Mouse (Mus musculus) liver, embryonic 13.5 days (tissue): Measurements from ENCODE around the gene Kcna3. TPM values are rescaled to one million over a fixed set of nuclear protein-coding genes. Genes with fewer than 3 reads are reported as not detected.

ENCODE experiments used
- ATAC-seq: fragments of 200-750 bp; cut with Nextera tagmentation; 2 replicates; pipeline ENCODE4 v1.8.0; 2017; ENCODE audit warnings: low read depth, mild to moderate bottlenecking, moderate number of reproducible peaks, moderate library complexity
- DNase-seq: peaks from one replicate; pipeline ENCODE4 v3.0.0; 2022
- H3K27ac ChIP-seq: fragments of 300-500 bp; sonication (generic); 2 replicates; pipeline ENCODE4 v1.5.1; 2015; ENCODE audit warnings: moderate library complexity, mild to moderate bottlenecking, inconsistent platforms
- H3K27me3 ChIP-seq: fragments of 300-500 bp; sonication (generic); 2 replicates; pipeline ENCODE4 v1.6.1; 2015; ENCODE audit warnings: mild to moderate bottlenecking, inconsistent platforms
- H3K36me3 ChIP-seq: fragments of 300-500 bp; sonication (generic); 2 replicates; pipeline ENCODE4 v1.6.1; 2015; ENCODE audit warnings: mild to moderate bottlenecking, inconsistent platforms
- H3K4me1 ChIP-seq: fragments of 300-500 bp; sonication (generic); replicated peaks from 2 replicates; pipeline ENCODE4 v1.6.1; 2015; ENCODE audit warnings: inconsistent platforms
- H3K4me2 ChIP-seq: fragments of 300-500 bp; sonication (generic); 2 replicates; pipeline ENCODE4 v1.6.1; 2015; ENCODE audit warnings: inconsistent platforms, mild to moderate bottlenecking, moderate library complexity
- H3K4me3 ChIP-seq: fragments of 300-500 bp; sonication (generic); replicated peaks from 2 replicates; pipeline ENCODE4 v1.5.1; 2015; ENCODE audit warnings: mild to moderate bottlenecking, inconsistent platforms
- H3K9ac ChIP-seq: fragments of 300-500 bp; sonication (generic); 2 replicates; pipeline ENCODE4 v1.6.1; 2015; ENCODE audit warnings: mild to moderate bottlenecking, inconsistent platforms
- H3K9me3 ChIP-seq: fragments of 300-500 bp; sonication (generic); replicated peaks from 2 replicates; pipeline ENCODE4 v1.6.1; 2016; ENCODE audit warnings: inconsistent platforms
- WGBS: fragments of 180-500 bp; shearing (Covaris S2); methylation state at CpG from one replicate; pipeline ENCODE4 v1.1.7; 2015; ENCODE audit not compliant: insufficient replicate concordance; 5-methylcytosine and 5-hydroxymethylcytosine counted together
- polyA plus RNA-seq: library from polyadenylated mRNA; unstranded; fragments of >200 nt; fragmentation: Nextera tagmentation; extraction: Ambion mirVana; gene quantifications from 2 replicates; pipeline ENCODE4 v1.2.1, GENCODE M21; 2015

The Kcna3 gene
- polyA plus RNA-seq, 1 experiment from 2014 or later, result 1.4 TPM

GRCm38 (mm10) chr3:107066165-107066850 is 30.3 kb downstream of the Kcna3 start:
- no peaks in the 10 kb centered on the region for H3K9me3 ChIP-seq
- WGBS, result 64% methylated on average over 7 of the region's 7 CpGs
- no peak overlapping the region for H3K4me3 ChIP-seq

GRCm38 (mm10) chr3:107067245-107067644 is 31.3 kb downstream of the Kcna3 start:
- ATAC-seq (no peak), DNase-seq (no peak)
- H3K4me1 ChIP-seq, result no peaks in the 10 kb centered on the region
- H3K9me3 ChIP-seq, result no peaks in the 10 kb centered on the region
- no peak overlapping the region for H3K9ac ChIP-seq
- no peak overlapping the region for H3K27ac ChIP-seq
- WGBS, result 45% methylated on average over 6 of the region's 6 CpGs
- no peaks in the 10 kb centered on the region for H3K27me3 ChIP-seq
- no peak overlapping the region for H3K4me3 ChIP-seq
- H3K4me2 ChIP-seq, result no peak overlapping the region
- no peaks in the 10 kb centered on the region for H3K36me3 ChIP-seq

More at GRCm38 (mm10) chr3:107066165-107066850, 30.3 kb downstream of the Kcna3 start:
- no peaks in the 10 kb centered on the region for H3K27me3 ChIP-seq
- no peak overlapping the region for H3K27ac ChIP-seq
- no peak overlapping the region for H3K4me2 ChIP-seq
- DNase-seq (no peak), ATAC-seq (no peak)
- H3K9ac ChIP-seq, result no peak overlapping the region
- no peaks in the 10 kb centered on the region for H3K36me3 ChIP-seq
- H3K4me1 ChIP-seq, result no peaks in the 10 kb centered on the region

GRCm38 (mm10) chr3:107073863-107074262 is 37.9 kb downstream of the Kcna3 start:
- no peaks in the 10 kb centered on the region for H3K9me3 ChIP-seq
- WGBS, result 51% methylated on average over 2 of the region's 2 CpGs
- no peak for DNase-seq
- H3K27me3 ChIP-seq, result no peaks in the 10 kb centered on the region
- no peaks in the 10 kb centered on the region for H3K4me1 ChIP-seq
- no peak overlapping the region for H3K9ac ChIP-seq
- H3K27ac ChIP-seq, result no peak overlapping the region
- no peak overlapping the region for H3K4me2 ChIP-seq
- H3K36me3 ChIP-seq, result no peaks in the 10 kb centered on the region
- ATAC-seq, result no peak
- no peak overlapping the region for H3K4me3 ChIP-seq

- 50% methylated on average over 1 of the region's 1 CpGs for WGBS
- no peaks in the 10 kb centered on the region for H3K4me1 ChIP-seq
- no peaks in the 10 kb centered on the region for H3K36me3 ChIP-seq
- no peak overlapping the region for H3K4me3 ChIP-seq
- H3K9me3 ChIP-seq, result no peaks in the 10 kb centered on the region
- no peak overlapping the region for H3K4me2 ChIP-seq
- DNase-seq (no peak), ATAC-seq (no peak)
- no peak overlapping the region for H3K27ac ChIP-seq
- no peaks in the 10 kb centered on the region for H3K27me3 ChIP-seq
- H3K9ac ChIP-seq, result no peak overlapping the region
These were observed 39.7 kb downstream of the Kcna3 start for GRCm38 (mm10) chr3:107075705-107076104.

- H3K4me3 ChIP-seq, result no peak overlapping the region
- 57% methylated on average over 3 of the region's 3 CpGs for WGBS
- no peak for DNase-seq
These were observed 40.7 kb downstream of the Kcna3 start for GRCm38 (mm10) chr3:107076658-107077057.

GRCm38 (mm10) chr3:107077101-107077500 is 41.1 kb downstream of the Kcna3 start:
- 59% methylated on average over 2 of the region's 2 CpGs for WGBS
- H3K36me3 ChIP-seq, result no peaks in the 10 kb centered on the region
- ATAC-seq (no peak), DNase-seq (no peak)
- H3K9ac ChIP-seq, result no peak overlapping the region
- H3K27ac ChIP-seq, result no peak overlapping the region
- no peak overlapping the region for H3K4me3 ChIP-seq
- H3K4me1 ChIP-seq, result no peaks in the 10 kb centered on the region
- no peak overlapping the region for H3K4me2 ChIP-seq
- H3K9me3 ChIP-seq, result no peaks in the 10 kb centered on the region
- H3K27me3 ChIP-seq, result no peaks in the 10 kb centered on the region

More at GRCm38 (mm10) chr3:107076658-107077057, 40.7 kb downstream of the Kcna3 start:
- Histone ChIP-seq H3K4me1 (no peaks in the 10 kb centered on the region), H3K9me3 (no peaks in the 10 kb centered on the region), H3K36me3 (no peaks in the 10 kb centered on the region), H3K27ac (no peak overlapping the region), H3K4me2 (no peak overlapping the region), H3K9ac (no peak overlapping the region), H3K27me3 (no peaks in the 10 kb centered on the region)
- ATAC-seq, result no peak

GRCm38 (mm10) chr3:107080803-107081202 is 44.8 kb downstream of the Kcna3 start:
- Histone ChIP-seq H3K9ac (no peak overlapping the region), H3K4me3 (no peak overlapping the region), H3K9me3 (no peaks in the 10 kb centered on the region), H3K4me2 (no peak overlapping the region), H3K27me3 (no peaks in the 10 kb centered on the region), H3K27ac (no peak overlapping the region), H3K36me3 (no peaks in the 10 kb centered on the region), H3K4me1 (no peaks in the 10 kb centered on the region)
- ATAC-seq (no peak), DNase-seq (no peak)
- WGBS, result 42% methylated on average over 3 of the region's 3 CpGs

- no peaks in the 10 kb centered on the region for H3K9me3 ChIP-seq
- H3K4me3 ChIP-seq, result no peak overlapping the region
- H3K9ac ChIP-seq, result no peak overlapping the region
- no peaks in the 10 kb centered on the region for H3K27me3 ChIP-seq
- no peak overlapping the region for H3K27ac ChIP-seq
- DNase-seq (no peak), ATAC-seq (no peak)
- no peaks in the 10 kb centered on the region for H3K4me1 ChIP-seq
- no peaks in the 10 kb centered on the region for H3K36me3 ChIP-seq
- H3K4me2 ChIP-seq, result no peak overlapping the region
- WGBS, result 23% methylated on average over 3 of the region's 3 CpGs
These were observed 45.3 kb downstream of the Kcna3 start for GRCm38 (mm10) chr3:107081227-107081626.

- no peaks in the 10 kb centered on the region for H3K4me1 ChIP-seq
- H3K9ac ChIP-seq, result no peak overlapping the region
- WGBS, result 41% methylated on average over 3 of the region's 3 CpGs
- no peaks in the 10 kb centered on the region for H3K36me3 ChIP-seq
- H3K27ac ChIP-seq, result no peak overlapping the region
- no peaks in the 10 kb centered on the region for H3K9me3 ChIP-seq
- no peaks in the 10 kb centered on the region for H3K27me3 ChIP-seq
- DNase-seq, result no peak
- no peak overlapping the region for H3K4me2 ChIP-seq
- ATAC-seq, result no peak
- H3K4me3 ChIP-seq, result no peak overlapping the region
These were observed 48.6 kb downstream of the Kcna3 start for GRCm38 (mm10) chr3:107084586-107084985.

- Histone ChIP-seq H3K36me3 (no peaks in the 10 kb centered on the region), H3K4me1 (no peaks in the 10 kb centered on the region), H3K27ac (no peak overlapping the region), H3K4me3 (no peak overlapping the region), H3K27me3 (no peaks in the 10 kb centered on the region), H3K9me3 (no peaks in the 10 kb centered on the region), H3K9ac (no peak overlapping the region), H3K4me2 (no peak overlapping the region)
- ATAC-seq (no peak), DNase-seq (no peak)
- 66% methylated on average over 4 of the region's 4 CpGs for WGBS
These were observed 51.4 kb downstream of the Kcna3 start for GRCm38 (mm10) chr3:107087410-107087809.
